Mouse (Mus musculus): ENCODE results near the gene Hadhb. TPM values are rescaled to one million over a fixed set of nuclear protein-coding genes. Genes with fewer than 3 reads are reported as not detected.

Gene Hadhb
- total and polyA plus RNA-seq, 3 experiments: 69.5 to 118 (median 78.3) TPM

DNA sequence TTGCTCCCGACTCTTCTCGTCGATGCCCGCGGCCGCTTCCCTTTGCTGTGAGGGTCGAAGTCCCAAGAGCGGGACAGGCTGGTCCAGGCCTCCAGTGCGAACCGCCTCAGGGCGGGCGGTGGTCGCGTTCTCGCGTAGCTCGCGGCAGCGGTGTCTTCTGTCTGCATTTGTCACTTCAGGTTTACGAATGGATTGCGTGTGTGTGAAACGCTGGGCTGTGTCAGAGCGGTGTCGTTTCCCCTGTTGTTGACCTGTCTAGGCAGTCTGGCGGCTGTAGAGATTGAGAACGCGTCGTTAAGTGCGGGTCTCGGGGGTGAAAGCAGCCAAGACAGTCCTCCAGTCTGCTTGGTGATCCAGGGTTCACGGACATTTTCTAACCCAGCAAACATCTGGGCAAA is 346 bp downstream of the Hadhb start:
- Histone ChIP-seq H3K9ac (ENCODE audit: insufficient read depth, low read depth) (peak overlapping the region; percentile 57), H3K4me1 (ENCODE audit: control insufficient read depth in 1 of 2, insufficient read depth in 2 of 2) (peaks cover 2 to 25% of the 10 kb centered on the region in 2 experiments; a peak in 3 of 4 replicates), H3K27me3 (replicated peaks) (no peaks in the 10 kb centered on the region), H3K4me2 (ENCODE audit: insufficient read depth, low read depth, poor library complexity, severe bottlenecking) (0 out of 2 replicates have a peak overlapping the region, but pooled peaks have one; percentile 98), H3K79me2 (replicated peaks; ENCODE audit: control insufficient read depth, extremely low read depth, insufficient read depth, poor library complexity, severe bottlenecking) (peaks cover 36% of the 10 kb centered on the region), H3K27ac (ENCODE audit: insufficient read depth, low read depth) (peak overlapping the region; percentile 70), H3K4me3 (replicated peaks in 1 of 3; ENCODE audit: low read depth in 2 of 3, low read length in 2 of 3, poor library complexity in 1 of 3) (peak overlapping the region; percentile 77 to 93 (median 82)), H3K36me3 (replicated peaks in 1 of 2; ENCODE audit: control insufficient read depth in 1 of 2, insufficient read depth in 1 of 2, low read length in 1 of 2) (peaks cover 0 to 14% of the 10 kb centered on the region in 2 experiments), H3K9me3 (replicated peaks; ENCODE audit: low read length) (no peaks in the 10 kb centered on the region)
- dilution Hi-C loops (cut with MboI; ENCODE audit: extremely low pct_ligation_motif_present, extremely low pct_unique_long_range_greater_than_20kb, low sequenced_read_pairs): no loop called here
- TF ChIP-seq E2F4 (IDR thresholded peaks at IDR 0.05; ENCODE audit: insufficient replicate concordance, low read depth, low read length): no peak
- no peak for TF ChIP-seq TCF12 (IDR thresholded peaks at IDR 0.05; ENCODE audit: low read depth, low read length)
- no peak; the same call in 1 of the 2 replicates for TF ChIP-seq CHD1 (IDR thresholded peaks at IDR 0.05; ENCODE audit: low read depth, low read length)
- TF ChIP-seq ZKSCAN1 (IDR thresholded peaks at IDR 0.05; ENCODE audit: borderline replicate concordance, low read depth, low read length): no peak
- DNase-seq (ENCODE audit: extremely low read depth): peak; percentile 41
- in situ Hi-C loops (cut with MboI; ENCODE audit: low pct_ligation_motif_present, low pct_unique_long_range_greater_than_20kb, low sequenced_read_pairs): no loop called here

DNA sequence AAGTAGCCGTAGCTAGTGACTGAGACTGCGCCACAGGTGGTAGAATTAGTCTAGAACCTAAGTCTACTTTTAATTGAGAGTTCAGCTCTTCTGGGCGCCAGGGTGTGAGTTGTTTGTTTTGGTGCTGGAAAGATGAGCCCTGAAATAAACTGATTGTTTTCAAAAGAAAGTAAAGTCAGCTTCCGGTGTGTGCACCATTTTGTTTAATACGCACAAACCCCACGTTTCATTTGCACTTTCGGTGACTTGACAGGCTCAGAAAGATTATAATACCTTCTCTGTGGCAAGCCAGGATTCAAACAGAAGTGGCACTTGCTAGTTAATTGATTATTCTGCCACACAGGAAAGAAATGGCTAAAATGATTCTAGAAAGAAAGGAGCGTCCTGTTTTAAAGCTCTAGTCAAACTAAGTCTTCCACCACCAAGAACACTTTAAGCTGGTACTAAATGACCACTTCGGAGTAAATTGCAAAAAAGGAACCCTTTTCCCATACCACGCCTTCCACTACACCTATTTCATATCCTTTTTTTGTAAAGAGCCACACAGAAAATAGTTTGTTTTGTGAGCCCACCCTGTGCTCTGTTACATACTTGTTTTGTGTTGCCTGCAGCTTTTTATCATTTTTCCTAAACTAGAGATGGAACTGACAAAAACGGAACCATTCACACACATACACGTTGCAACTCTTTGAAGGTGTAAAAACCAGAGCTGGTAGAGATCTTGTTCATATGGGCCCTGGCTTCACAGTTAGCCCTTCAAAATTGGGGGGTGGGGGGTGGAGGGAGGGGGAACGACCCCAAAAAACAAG is 977 bp downstream of the Hadhb start:
- Histone ChIP-seq H3K9me3 (replicated peaks; ENCODE audit: low read length) (no peaks in the 10 kb centered on the region), H3K9ac (ENCODE audit: insufficient read depth, low read depth) (peak overlapping the region; percentile 57), H3K79me2 (replicated peaks; ENCODE audit: control insufficient read depth, extremely low read depth, insufficient read depth, poor library complexity, severe bottlenecking) (peaks cover 38% of the 10 kb centered on the region), H3K4me3 (replicated peaks in 1 of 3; ENCODE audit: low read depth in 2 of 3, low read length in 2 of 3, poor library complexity in 1 of 3) (peak overlapping the region; percentile 77 to 93 (median 82)), H3K36me3 (replicated peaks in 1 of 2; ENCODE audit: control insufficient read depth in 1 of 2, insufficient read depth in 1 of 2, low read length in 1 of 2) (peaks cover 0 to 21% of the 10 kb centered on the region in 2 experiments), H3K27ac (ENCODE audit: insufficient read depth, low read depth) (peak overlapping the region; percentile 70), H3K27me3 (replicated peaks) (no peaks in the 10 kb centered on the region), H3K4me1 (ENCODE audit: control insufficient read depth in 1 of 2, insufficient read depth in 2 of 2) (peaks cover 2 to 25% of the 10 kb centered on the region in 2 experiments; a peak in 3 of 4 replicates), H3K4me2 (ENCODE audit: insufficient read depth, low read depth, poor library complexity, severe bottlenecking) (peak overlapping the region; percentile 98)
- dilution Hi-C loops (cut with MboI; ENCODE audit: extremely low pct_ligation_motif_present, extremely low pct_unique_long_range_greater_than_20kb, low sequenced_read_pairs): no loop called here
- TF ChIP-seq GABPA (IDR thresholded peaks at IDR 0.05; ENCODE audit: insufficient replicate concordance, low read depth, low read length): no peak
- no peak for TF ChIP-seq IRF4 (IDR thresholded peaks at IDR 0.05; ENCODE audit: low read depth, low read length)
- no peak for TF ChIP-seq POLR2AphosphoS2 (IDR thresholded peaks at IDR 0.05; ENCODE audit: low read depth, low read length)
- TF ChIP-seq CHD2 (IDR thresholded peaks at IDR 0.05; ENCODE audit: low read length): no peak
- TF ChIP-seq TCF12 (IDR thresholded peaks at IDR 0.05; ENCODE audit: low read depth, low read length): no peak
- no peak for TF ChIP-seq ZKSCAN1 (IDR thresholded peaks at IDR 0.05; ENCODE audit: borderline replicate concordance, low read depth, low read length)
- TF ChIP-seq SIN3A (IDR thresholded peaks at IDR 0.05; ENCODE audit: low read length): peak; percentile 74
- no peak for TF ChIP-seq E2F4 (IDR thresholded peaks at IDR 0.05; ENCODE audit: insufficient replicate concordance, low read depth, low read length)
- peak; percentile 69; the same call in 1 of the 2 replicates for TF ChIP-seq MXI1 (IDR thresholded peaks at IDR 0.05; ENCODE audit: low read depth, low read length)
- no peak for TF ChIP-seq RCOR1 (conservative IDR thresholded peaks at IDR 0.05; ENCODE audit: low read depth, low read length)
- TF ChIP-seq CHD1 (IDR thresholded peaks at IDR 0.05; ENCODE audit: low read depth, low read length): peak; percentile 67; the same call in 1 of the 2 replicates
- peak; percentile 33 for DNase-seq (ENCODE audit: extremely low read depth)
- in situ Hi-C loops (cut with MboI; ENCODE audit: low pct_ligation_motif_present, low pct_unique_long_range_greater_than_20kb, low sequenced_read_pairs): no loop called here
